Mouse (Mus musculus) neural tube, postnatal 0 days (tissue): ENCODE results near the gene Olfr698. TPM values are rescaled to one million over a fixed set of nuclear protein-coding genes. Genes with fewer than 3 reads are reported as not detected.

Source experiments
- polyA plus RNA-seq: library from polyadenylated mRNA; unstranded; fragments of >200 nt; fragmentation: Nextera tagmentation; extraction: Ambion mirVana; gene quantifications from 2 replicates; pipeline ENCODE4 v1.2.1, GENCODE M21; 2015

Gene Olfr698
- not detected in 2 replicates for polyA plus RNA-seq

DNA sequence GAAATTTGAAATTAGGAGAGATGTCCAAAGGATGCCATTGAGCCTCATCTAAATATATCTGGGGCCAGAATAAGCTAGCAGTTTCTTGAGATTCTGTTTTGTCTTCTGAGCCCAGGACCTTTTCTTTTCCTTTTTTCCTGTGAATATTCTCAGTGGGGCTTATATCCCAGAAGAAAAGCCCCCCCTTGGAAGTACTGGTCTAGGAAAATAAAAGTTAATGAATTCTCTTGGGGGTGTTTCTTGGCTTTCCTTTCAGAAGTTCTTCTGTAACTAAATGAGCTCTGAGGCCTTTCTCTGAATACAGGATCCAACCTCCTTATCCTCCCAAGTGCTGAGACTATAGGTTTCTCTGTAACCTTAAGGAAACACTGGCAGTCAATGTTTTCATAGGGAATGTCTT is at the start of gene Olfr698:
Gene Olfr698 (minus strand): TSS at position 101 of the 400 bp plus-strand sequence.

DNA sequence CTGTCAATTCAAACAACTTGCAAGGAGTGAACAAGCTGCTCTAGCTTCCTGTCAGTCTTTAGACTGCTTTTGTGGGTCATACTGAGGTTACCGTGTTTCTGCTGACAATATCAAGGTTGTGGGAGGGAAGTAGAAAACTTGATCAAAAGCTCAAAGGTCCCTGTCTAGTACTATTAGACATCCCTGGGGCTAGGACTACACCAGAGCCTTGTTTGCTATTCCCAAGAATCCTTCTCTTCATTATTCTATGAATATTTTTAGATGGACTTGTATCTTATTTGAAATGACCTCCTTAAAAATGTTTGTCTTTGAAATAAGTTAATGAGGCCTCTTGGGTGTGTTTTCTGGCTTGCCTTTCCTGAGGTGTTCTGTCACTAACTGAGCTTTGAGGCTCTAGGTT is 37.9 kb upstream of the Olfr698 start, which contains the start of gene Olfr699:
Gene Olfr699 (minus strand): TSS at position 101 of the 400 bp plus-strand sequence.

DNA sequence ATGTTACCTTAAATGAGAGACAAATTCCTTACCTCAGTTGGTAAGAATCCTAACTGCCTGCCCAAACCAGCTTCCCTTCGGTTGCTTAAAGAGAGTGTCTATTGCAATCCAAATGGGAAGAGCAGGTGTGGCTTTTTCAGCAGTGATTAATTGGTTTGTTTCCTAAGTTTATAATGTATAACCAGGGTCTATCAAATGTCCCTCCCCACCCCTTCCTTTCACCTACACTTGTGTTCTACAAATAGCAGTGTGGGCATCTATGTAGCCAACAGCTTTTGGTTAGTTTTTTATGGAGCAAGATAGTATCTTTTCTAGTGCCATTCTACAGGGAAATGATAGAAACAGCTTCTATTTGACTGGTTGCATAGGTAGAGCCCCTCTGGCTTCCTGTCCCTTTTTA is 12.9 kb downstream of the Olfr698 start, which contains the start of gene Olfr697:
Gene Olfr697 (minus strand): TSS at position 101 of the 400 bp plus-strand sequence.

DNA sequence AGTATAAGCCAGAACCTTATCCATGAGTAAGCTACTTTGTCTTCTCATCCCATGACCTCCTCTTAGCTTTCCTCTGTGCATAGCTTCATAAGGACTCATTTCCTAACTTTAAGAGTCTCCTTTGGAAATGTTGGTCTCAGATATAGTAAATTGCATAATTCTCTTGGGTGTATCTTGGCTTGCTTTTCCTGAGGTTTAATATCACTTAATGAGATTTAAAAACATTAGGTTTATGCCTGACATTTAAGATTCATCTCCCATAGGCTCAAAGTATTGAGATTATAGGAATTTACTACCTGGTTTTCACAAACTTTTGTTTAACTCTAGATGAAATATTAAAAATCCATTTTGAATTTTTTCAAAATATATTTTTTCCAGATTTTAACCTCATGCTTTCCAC is 38.9 kb downstream of the Olfr698 start, which contains the start of gene Olfr695:
Gene Olfr695 (minus strand): TSS at position 101 of the 400 bp plus-strand sequence.

Other genes with a start within 250 kb of the Olfr698 start
- 0.05 TPM in 1 of 2 replicates, not detected in the other for gene Olfr693, start 74.8 kb downstream of the Olfr698 start, polyA plus RNA-seq
- not detected in 2 replicates for gene Olfr694, start 63.6 kb downstream of the Olfr698 start, polyA plus RNA-seq
- not detected in 2 replicates for gene Olfr695, start 39.0 kb downstream of the Olfr698 start, polyA plus RNA-seq
- gene Olfr697, start 13.0 kb downstream of the Olfr698 start, polyA plus RNA-seq = not detected in 2 replicates
- gene Olfr699, start 37.8 kb upstream of the Olfr698 start, polyA plus RNA-seq = not detected in 2 replicates
- not detected in 2 replicates for gene Olfr700, start 53.4 kb upstream of the Olfr698 start, polyA plus RNA-seq
- not detected in 2 replicates for gene Olfr701, start 58.7 kb upstream of the Olfr698 start, polyA plus RNA-seq
- gene Olfr702, start 78.5 kb upstream of the Olfr698 start, polyA plus RNA-seq = not detected in 2 replicates
- not detected in 2 replicates for gene Olfr703, start 88.0 kb upstream of the Olfr698 start, polyA plus RNA-seq
- not detected in 2 replicates for gene Olfr704, start 107.8 kb upstream of the Olfr698 start, polyA plus RNA-seq
- gene Olfr705, start 121.5 kb upstream of the Olfr698 start, polyA plus RNA-seq = not detected in 2 replicates
- not detected in 2 replicates for gene Olfr706, start 132.8 kb upstream of the Olfr698 start, polyA plus RNA-seq
- not detected in 2 replicates for gene Olfr707, start 145.8 kb upstream of the Olfr698 start, polyA plus RNA-seq
- gene Olfr1532-ps1, start 152.6 kb upstream of the Olfr698 start, polyA plus RNA-seq = not detected in 2 replicates
- not detected in 2 replicates for gene Olfr709-ps1, start 176.8 kb upstream of the Olfr698 start, polyA plus RNA-seq
- gene Olfr710, start 192.9 kb upstream of the Olfr698 start, polyA plus RNA-seq = not detected in 2 replicates
- not detected in 2 replicates for gene Olfr6, start 208.5 kb upstream of the Olfr698 start, polyA plus RNA-seq
- not detected in 2 replicates for gene Olfr711, start 220.1 kb upstream of the Olfr698 start, polyA plus RNA-seq